Mouse (Mus musculus) embryo, embryonic 10.5 days (tissue): ENCODE measurements at regions not wholly inside any gene's neighbourhood (a gene's known extent, or its start where the extent isn't known, plus 50 kb on each side); places are given as distances from the start of the nearest gene placed in this dataset.
"Not testable (repeated sequence)": the region's sequence is repeated elsewhere in the genome, so short reads cannot be mapped to it uniquely, and the experiment has no call there.

Experiments used
- DNase-seq: peaks from one replicate; pipeline ENCODE4 v3.0.0-alpha.2; 2015; ENCODE audit warnings: low spot score

GRCm38 (mm10) chr1:102062268-102062667 is 2289.7 kb downstream of the Cntnap5b start:
- no peak for DNase-seq

- no peak for DNase-seq
These were observed 2333.1 kb downstream of the Cntnap5b start for GRCm38 (mm10) chr1:102105658-102106057.

- DNase-seq = no peak
These were observed 2366.5 kb downstream of the Cntnap5b start for GRCm38 (mm10) chr1:102139021-102139420.

GRCm38 (mm10) chr1:102146368-102146767 is 2373.8 kb downstream of the Cntnap5b start:
- no peak for DNase-seq

- DNase-seq = no peak
These were observed 2394.1 kb downstream of the Cntnap5b start for GRCm38 (mm10) chr1:102166649-102167048.

GRCm38 (mm10) chr1:102170566-102171286 is 2398.2 kb downstream of the Cntnap5b start:
- peak; percentile 66 for DNase-seq

GRCm38 (mm10) chr1:102185925-102186324 is 2413.4 kb downstream of the Cntnap5b start:
- no peak for DNase-seq

GRCm38 (mm10) chr1:102235473-102235872 is 2462.9 kb downstream of the Cntnap5b start:
- DNase-seq = no peak

GRCm38 (mm10) chr1:102263126-102263860 is 2490.7 kb downstream of the Cntnap5b start:
- DNase-seq = not testable (repeated sequence)

GRCm38 (mm10) chr1:102264457-102264856 is 2491.9 kb downstream of the Cntnap5b start:
- not testable (repeated sequence) for DNase-seq

GRCm38 (mm10) chr1:102274456-102274855 is 2493.9 kb upstream of the Cdh20 start:
- no peak for DNase-seq

- DNase-seq = peak; percentile 26
These were observed 2480.0 kb upstream of the Cdh20 start for GRCm38 (mm10) chr1:102288288-102288687.

- no peak for DNase-seq
These were observed 2464.8 kb upstream of the Cdh20 start for GRCm38 (mm10) chr1:102303526-102303925.

- no peak for DNase-seq
These were observed 2415.2 kb upstream of the Cdh20 start for GRCm38 (mm10) chr1:102353136-102353535.

GRCm38 (mm10) chr1:102357911-102358310 is 2410.4 kb upstream of the Cdh20 start:
- not testable (repeated sequence) for DNase-seq

GRCm38 (mm10) chr1:102378613-102379012 is 2389.7 kb upstream of the Cdh20 start:
- peak; percentile 49 for DNase-seq
